ENCODE assay signal across 20 mouse cellular contexts in genomic region chr2:146257609-146258008, GRCm38 (mm10). TPM values are rescaled to one million over a fixed set of nuclear protein-coding genes. Genes with fewer than 3 reads are reported as not detected.
DNase-seq lines count a peak whose midpoint lies in the region; ATAC-seq and TF ChIP-seq lines count a peak whose summit lies in the region.
"Had no signal": no experiment of that assay in that cellular context is flagged by ENCODE, and none has a peak within 500 bp of the region (broad histone marks: within the 10 kb centered on the region; RNA-seq: fewer than 3 reads in every experiment).

No protein-coding gene starts in this region.

- DNase-seq in midbrain, embryonic 11.5 days (ENCODE audit: low spot score, missing footprints), result peak; percentile 83
- DNase-seq in midbrain, postnatal 0 days (ENCODE audit: low spot score), result no peak
- no peak for DNase-seq in forebrain, embryonic 14.5 days (ENCODE audit: low spot score)
- DNase-seq in layer of hippocampus, postnatal 25 days (ENCODE audit: extremely low spot score in 1 of 2, low spot score in 1 of 2), result no peak
- DNase-seq in yolk sac, embryonic 10.5 days (ENCODE audit: low spot score), result no peak
- DNase-seq: adrenal gland, adult 8-10 months; kidney, adult 8-10 months; kidney, postnatal 14 days; liver, postnatal 0 days; right cerebral cortex, postnatal 4 days; thymus, adult 2 months had no signal

- H3K9me3 ChIP-seq in midbrain, embryonic 11.5 days (ENCODE audit: control insufficient read depth, low read length), result no peaks in the 10 kb centered on the region
- no peaks in the 10 kb centered on the region for H3K9me3 ChIP-seq in midbrain, postnatal 0 days (ENCODE audit: low read length)
- H3K9me3 ChIP-seq in forebrain, embryonic 14.5 days (replicated peaks; ENCODE audit: control insufficient read depth, low read length), result no peaks in the 10 kb centered on the region
- no peaks in the 10 kb centered on the region for H3K9me3 ChIP-seq in hindbrain, embryonic 13.5 days
- H3K9me3 ChIP-seq in midbrain, embryonic 15.5 days, result no peaks in the 10 kb centered on the region
- H3K9me3 ChIP-seq: limb, embryonic 10.5 days had no signal

- H3K9ac ChIP-seq in midbrain, embryonic 11.5 days (ENCODE audit: low read length), result no peak overlapping the region
- no peak overlapping the region for H3K9ac ChIP-seq in midbrain, postnatal 0 days (replicated peaks; ENCODE audit: low read length, poor library complexity, severe bottlenecking)
- 0 out of 2 replicates have a peak overlapping the region, but pooled peaks have one; percentile 13 for H3K9ac ChIP-seq in forebrain, embryonic 14.5 days (ENCODE audit: low read length)
- no peak overlapping the region for H3K9ac ChIP-seq in hindbrain, embryonic 13.5 days
- H3K9ac ChIP-seq in midbrain, embryonic 15.5 days, result no peak overlapping the region
- H3K9ac ChIP-seq: liver, postnatal 0 days had no signal

- H3K27ac ChIP-seq in midbrain, embryonic 11.5 days (ENCODE audit: low read depth, low read length), result no peak overlapping the region; the same call in 1 of the 2 replicates
- no peak overlapping the region for H3K27ac ChIP-seq in midbrain, postnatal 0 days (ENCODE audit: low read depth, low read length)
- peak overlapping the region; percentile 40; the same call in 1 of the 2 replicates for H3K27ac ChIP-seq in forebrain, embryonic 14.5 days (ENCODE audit: low read depth, low read length)
- peak overlapping the region; percentile 45; the same call in 1 of the 2 replicates for H3K27ac ChIP-seq in hindbrain, embryonic 13.5 days
- H3K27ac ChIP-seq in midbrain, embryonic 15.5 days, result 0 out of 2 replicates have a peak overlapping the region, but pooled peaks have one; percentile 29
- H3K27ac ChIP-seq: left cerebral cortex, adult 2 months; limb, embryonic 10.5 days had no signal

- H3K4me3 ChIP-seq in midbrain, embryonic 11.5 days (ENCODE audit: low read depth, low read length), result no peak overlapping the region
- no peak overlapping the region for H3K4me3 ChIP-seq in midbrain, postnatal 0 days (ENCODE audit: low read depth, low read length)
- no peak overlapping the region for H3K4me3 ChIP-seq in forebrain, embryonic 14.5 days (ENCODE audit: low read depth, low read length)
- H3K4me3 ChIP-seq in hindbrain, embryonic 13.5 days, result no peak overlapping the region
- no peak overlapping the region for H3K4me3 ChIP-seq in midbrain, embryonic 15.5 days
- H3K4me3 ChIP-seq: left cerebral cortex, adult 2 months; limb, embryonic 10.5 days had no signal

- no peak for ATAC-seq in midbrain, embryonic 11.5 days (ENCODE audit: low FRiP score)
- no peak for ATAC-seq in midbrain, postnatal 0 days (ENCODE audit: low FRiP score)
- no peak for ATAC-seq in forebrain, embryonic 14.5 days
- peak; percentile 33; the same call in 1 of the 2 replicates for ATAC-seq in hindbrain, embryonic 13.5 days (ENCODE audit: low FRiP score)
- ATAC-seq in midbrain, embryonic 15.5 days (replicated peaks), result no peak; the same call in 1 of the 2 replicates

- H3K4me2 ChIP-seq in midbrain, embryonic 11.5 days, result no peak overlapping the region
- H3K4me2 ChIP-seq in midbrain, postnatal 0 days (ENCODE audit: low read depth, low read length, poor library complexity, severe bottlenecking), result no peak overlapping the region
- no peak overlapping the region for H3K4me2 ChIP-seq in forebrain, embryonic 14.5 days (ENCODE audit: low read length)
- no peak overlapping the region for H3K4me2 ChIP-seq in hindbrain, embryonic 13.5 days
- H3K4me2 ChIP-seq in midbrain, embryonic 15.5 days, result no peak overlapping the region

- TF ChIP-seq CTCF in midbrain, postnatal 0 days (IDR thresholded peaks at IDR 0.05), result no peak

- peaks cover 42% of the 10 kb centered on the region for H3K4me1 ChIP-seq in midbrain, embryonic 11.5 days (ENCODE audit: control insufficient read depth, insufficient read depth, low read length)
- no peaks in the 10 kb centered on the region for H3K4me1 ChIP-seq in midbrain, postnatal 0 days (ENCODE audit: insufficient read depth, low read length)
- peaks cover 68% of the 10 kb centered on the region for H3K4me1 ChIP-seq in forebrain, embryonic 14.5 days (ENCODE audit: control insufficient read depth, insufficient read depth, low read length)
- peaks cover 51% of the 10 kb centered on the region for H3K4me1 ChIP-seq in hindbrain, embryonic 13.5 days (replicated peaks)
- H3K4me1 ChIP-seq in midbrain, embryonic 15.5 days, result peaks cover 59% of the 10 kb centered on the region

- WGBS in midbrain, embryonic 11.5 days, result 87% methylated on average over 3 of the region's 3 CpGs
- WGBS in midbrain, postnatal 0 days, result 72% methylated on average over 3 of the region's 3 CpGs
- 65% methylated on average over 3 of the region's 3 CpGs for WGBS in forebrain, embryonic 14.5 days
- WGBS in hindbrain, embryonic 13.5 days, result 71% methylated on average over 3 of the region's 3 CpGs
- 67% methylated on average over 3 of the region's 3 CpGs for WGBS in midbrain, embryonic 15.5 days

- H3K36me3 ChIP-seq in midbrain, embryonic 11.5 days (ENCODE audit: control insufficient read depth, insufficient read depth, low read length), result no peaks in the 10 kb centered on the region
- no peaks in the 10 kb centered on the region for H3K36me3 ChIP-seq in midbrain, postnatal 0 days (ENCODE audit: insufficient read depth, low read length)
- H3K36me3 ChIP-seq in forebrain, embryonic 14.5 days (ENCODE audit: control insufficient read depth, insufficient read depth, low read length), result no peaks in the 10 kb centered on the region
- no peaks in the 10 kb centered on the region for H3K36me3 ChIP-seq in hindbrain, embryonic 13.5 days
- no peaks in the 10 kb centered on the region for H3K36me3 ChIP-seq in midbrain, embryonic 15.5 days (replicated peaks)
- H3K36me3 ChIP-seq: limb, embryonic 10.5 days had no signal

- peaks cover 3% of the 10 kb centered on the region; the same call in 1 of the 2 replicates for H3K27me3 ChIP-seq in midbrain, embryonic 11.5 days (ENCODE audit: control insufficient read depth, insufficient read depth, low read length)
- H3K27me3 ChIP-seq in midbrain, postnatal 0 days (ENCODE audit: insufficient read depth, low read length), result no peaks in the 10 kb centered on the region
- H3K27me3 ChIP-seq in forebrain, embryonic 14.5 days (replicated peaks; ENCODE audit: control insufficient read depth, insufficient read depth, low read length), result no peaks in the 10 kb centered on the region
- H3K27me3 ChIP-seq in hindbrain, embryonic 13.5 days, result no peaks in the 10 kb centered on the region
- H3K27me3 ChIP-seq in midbrain, embryonic 15.5 days (replicated peaks), result no peaks in the 10 kb centered on the region

RNA-seq across cellular contexts. Expression of gene Insm1, which starts 35.9 kb away (rescaled TPM):
- 11.7 and 12.5 TPM in 2 replicates for polyA plus RNA-seq in midbrain, embryonic 11.5 days (2014; fragmentation: Nextera tagmentation; extraction: Ambion mirVana)
- 13.9 and 20.6 TPM in 2 replicates for total RNA-seq in midbrain, postnatal 0 days (2014; rRNA removed)
- polyA plus RNA-seq in midbrain, postnatal 0 days (2015; fragmentation: Nextera tagmentation; extraction: Ambion mirVana), result 1.5 and 1.9 TPM in 2 replicates
- 12.6 and 14.7 TPM in 2 replicates for polyA plus RNA-seq in forebrain, embryonic 14.5 days (2014; fragmentation: Nextera tagmentation; extraction: Ambion mirVana)
- 4.0 and 4.8 TPM in 2 replicates for polyA plus RNA-seq in hindbrain, embryonic 13.5 days (2015; fragmentation: Nextera tagmentation; extraction: Ambion mirVana)
- 3.5 and 4.2 TPM in 2 replicates for polyA plus RNA-seq in midbrain, embryonic 15.5 days (2015; fragmentation: Nextera tagmentation; extraction: Ambion mirVana)
- 1 to 10 TPM; 7.5 to 8.6 TPM for total RNA-seq in layer of hippocampus, postnatal 25 days (2021)
- total RNA-seq: gastrocnemius, adult 18-20 months; liver, adult 2 months; megakaryocyte progenitor cell, adult 5-6 weeks; neutrophil, adult 5-6 weeks had no signal
- polyA plus RNA-seq: C2C12; limb, embryonic 10.5 days; liver, postnatal 0 days had no signal

Comparison
In these comparisons a context has a peak if more than half of its experiments do, and no peak if none do; other contexts are left out.
1. H3K27ac ChIP-seq: peak in forebrain, embryonic 14.5 days (single experiment), hindbrain, embryonic 13.5 days (single experiment) and midbrain, embryonic 15.5 days (single experiment); none in midbrain, embryonic 11.5 days (single experiment) and midbrain, postnatal 0 days (single experiment).